Mouse (Mus musculus): ENCODE results near the gene Anxa6.

- TF ChIP-seq GATA1 (IDR thresholded peaks at IDR 0.05; ENCODE audit: borderline replicate concordance, low read length) = no peak
- TF ChIP-seq FLI1 (IDR thresholded peaks at IDR 0.05; ENCODE audit: low read length) = no peak
Measured at GRCm38 (mm10) chr11:55023583-55023982, 9.7 kb downstream of the Anxa6 start.

Measured in megakaryocyte, embryonic 14.5 days (primary cell).